Mouse (Mus musculus) adrenal gland, adult 2 months (tissue): ENCODE measurements around the gene Akap9. TPM values are rescaled to one million over a fixed set of nuclear protein-coding genes. Genes with fewer than 3 reads are reported as not detected.
"Not testable (repeated sequence)": the region's sequence is repeated elsewhere in the genome, so short reads cannot be mapped to it uniquely, and the experiment has no call there.

Experiments
- DNase-seq: peaks from one replicate; pipeline ENCODE4 v3.0.0; 2021
- polyA plus RNA-seq: library from polyadenylated mRNA; depleted of rRNA; stranded (reverse); fragments of >200 nt; gene quantifications from 2 replicates; pipeline ENCODE4 v1.2.3, GENCODE M21; 2012
- total RNA-seq, 2 experiments: library from RNA; stranded (reverse); gene quantifications; 2 replicates each; pipeline ENCODE4 v1.2.3; 2021

Gene Akap9
- total and polyA plus RNA-seq, 3 experiments, result 18.3 to 78.5 (median 61.9) TPM

DNA sequence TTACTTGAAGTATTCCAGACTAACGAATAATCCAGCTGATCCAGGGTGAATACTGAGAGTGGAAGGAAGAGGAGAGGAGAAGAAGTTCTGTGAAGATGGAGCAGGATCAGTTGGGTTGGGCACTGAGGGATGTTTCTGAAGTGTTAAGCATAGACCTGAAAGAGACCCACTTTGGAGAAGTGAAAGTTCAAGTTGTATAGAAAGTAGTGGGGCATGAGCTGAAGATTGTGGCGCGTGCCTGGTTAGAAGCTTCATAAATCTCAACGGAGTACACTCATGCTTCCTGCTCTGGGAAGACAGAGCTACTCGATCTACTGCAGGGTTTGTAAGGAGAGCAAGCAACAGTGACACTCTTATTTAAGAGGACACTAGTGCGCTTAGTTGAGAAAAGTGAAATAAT is 41.3 kb downstream of the Akap9 start:
- no peak for DNase-seq

DNA sequence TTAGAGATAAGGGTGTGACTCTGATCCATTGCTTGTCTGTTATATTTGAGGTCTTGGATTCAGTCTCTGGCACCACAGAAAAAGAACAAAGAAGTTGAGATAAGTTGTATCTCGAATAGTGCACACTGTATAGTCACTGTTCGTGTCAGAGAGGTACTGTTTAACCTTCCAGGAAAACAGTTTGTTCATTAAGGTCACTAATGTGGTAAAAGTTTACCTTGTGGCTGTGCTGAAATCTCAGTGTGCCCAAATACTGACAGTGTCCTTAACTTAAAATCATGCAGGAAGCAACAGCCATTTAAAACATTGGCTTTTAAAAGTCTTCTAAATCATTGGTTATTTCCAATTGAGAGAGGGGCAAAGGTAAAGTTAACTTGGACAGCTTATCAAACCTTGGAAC is 43.1 kb downstream of the Akap9 start:
- DNase-seq, result no peak

DNA sequence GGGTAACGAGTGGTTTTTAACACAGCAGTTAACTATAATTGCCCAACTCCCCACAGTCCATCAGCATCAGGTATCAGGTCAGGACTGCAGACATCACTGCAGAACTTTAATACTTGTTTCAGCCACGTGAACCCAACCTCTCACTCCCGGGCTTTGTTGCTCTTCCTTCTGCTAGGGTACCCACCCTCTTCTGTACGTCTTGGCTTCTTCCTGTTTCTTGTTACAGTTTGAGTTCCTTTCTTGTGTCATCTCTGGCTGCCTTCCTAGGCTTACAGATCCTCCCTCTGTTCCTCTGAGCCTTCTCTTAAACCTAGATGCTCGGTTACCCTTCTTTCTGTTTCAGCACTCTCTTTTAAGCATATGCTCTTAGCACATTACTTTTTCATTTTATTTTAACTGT is 45.9 kb downstream of the Akap9 start:
- DNase-seq, result no peak

DNA sequence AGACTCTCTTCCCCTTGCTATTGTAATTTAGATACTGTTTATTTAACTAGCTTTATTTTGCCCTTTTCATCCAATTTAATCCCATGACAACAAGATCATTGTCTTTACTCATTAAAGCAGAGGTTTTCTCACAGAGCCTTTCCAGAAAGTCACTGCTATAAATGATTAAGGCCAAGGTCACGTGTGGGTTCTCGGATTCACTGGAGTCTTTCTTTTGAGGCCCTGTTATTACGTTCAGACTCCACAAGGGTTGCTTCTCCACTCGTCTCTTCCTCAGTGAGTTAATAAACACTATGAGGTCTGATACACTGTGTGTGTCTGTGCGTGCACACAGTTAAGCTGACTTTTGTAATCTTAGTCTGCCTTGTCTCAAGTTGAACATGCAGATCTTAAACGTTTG is 47.0 kb downstream of the Akap9 start:
- peak; percentile 25 for DNase-seq

DNA sequence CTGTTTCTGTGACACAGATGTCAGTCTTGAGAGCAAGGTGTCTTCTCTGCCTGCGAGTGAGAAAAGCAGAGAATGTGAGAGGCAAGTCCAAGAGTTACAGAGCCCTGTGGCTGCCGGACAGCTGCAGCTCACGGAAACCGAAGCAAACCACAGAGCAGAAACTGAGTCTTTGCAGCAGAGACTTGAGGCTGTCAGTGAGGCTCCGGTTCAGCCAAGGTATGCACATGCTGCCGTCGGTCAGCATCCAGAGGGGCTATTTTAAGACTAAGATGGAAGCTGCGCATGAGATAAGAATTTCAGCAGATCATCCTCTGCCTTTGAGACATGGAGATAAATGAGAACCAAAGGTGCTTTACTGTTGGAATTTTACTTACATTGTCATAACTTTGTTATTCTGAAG is 48.3 kb downstream of the Akap9 start:
- no peak for DNase-seq

DNA sequence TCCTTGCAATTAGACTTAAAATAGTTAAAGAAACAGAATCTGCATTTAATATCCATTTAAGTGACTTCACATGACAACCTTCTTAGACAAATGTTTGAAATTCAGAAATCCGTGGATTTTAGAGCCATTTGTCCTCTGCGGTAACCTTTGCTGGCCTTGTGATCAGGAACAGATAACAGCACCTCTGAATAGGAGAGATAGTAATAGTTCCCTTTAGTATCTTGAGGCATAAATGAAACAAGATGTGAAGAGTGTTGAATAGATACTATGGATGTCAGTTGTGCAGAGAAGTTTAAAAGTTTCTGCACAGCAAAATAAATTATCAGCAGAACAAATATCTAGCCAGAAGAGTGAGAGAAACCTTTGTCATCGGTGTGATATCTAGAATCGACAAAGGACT is 50.0 kb downstream of the Akap9 start:
- no peak for DNase-seq

DNA sequence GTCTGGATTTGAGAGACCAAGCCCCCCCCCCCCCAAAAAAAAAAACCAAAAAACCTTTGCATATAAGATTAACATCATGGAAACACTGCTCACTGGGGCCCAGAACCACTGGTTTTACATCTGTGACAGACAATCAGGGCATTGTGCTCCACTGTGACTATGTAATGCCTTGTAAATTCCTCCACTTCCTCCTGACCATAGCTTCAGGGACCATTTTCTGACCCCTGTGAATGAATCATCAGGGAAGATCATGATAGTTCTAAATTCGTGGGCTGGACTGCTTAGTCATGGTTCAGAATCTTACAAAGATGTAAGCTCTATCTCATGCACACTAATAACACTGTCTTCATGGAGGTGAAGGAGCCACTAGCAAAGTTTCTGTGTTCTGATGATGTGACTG is 61.8 kb downstream of the Akap9 start:
- no peak for DNase-seq

DNA sequence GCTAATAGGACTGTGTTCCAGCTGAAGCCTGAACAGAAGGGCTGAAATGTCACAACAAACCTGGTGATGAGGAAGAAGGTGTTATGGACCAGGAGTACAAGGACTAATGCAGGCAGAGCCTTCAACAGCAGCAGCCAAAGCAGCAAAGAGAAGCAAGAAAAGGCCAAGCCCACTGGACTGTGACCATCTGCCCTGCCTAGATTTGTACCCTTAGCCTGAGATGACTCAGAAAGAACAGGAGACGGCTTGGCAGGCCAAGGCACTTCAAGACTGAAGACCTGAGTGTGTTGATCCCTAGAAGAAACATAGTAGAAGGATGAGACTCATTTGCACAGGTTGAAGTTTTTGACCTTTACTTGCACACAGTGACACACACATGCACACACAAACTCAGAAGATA is 62.6 kb downstream of the Akap9 start:
- no peak for DNase-seq

DNA sequence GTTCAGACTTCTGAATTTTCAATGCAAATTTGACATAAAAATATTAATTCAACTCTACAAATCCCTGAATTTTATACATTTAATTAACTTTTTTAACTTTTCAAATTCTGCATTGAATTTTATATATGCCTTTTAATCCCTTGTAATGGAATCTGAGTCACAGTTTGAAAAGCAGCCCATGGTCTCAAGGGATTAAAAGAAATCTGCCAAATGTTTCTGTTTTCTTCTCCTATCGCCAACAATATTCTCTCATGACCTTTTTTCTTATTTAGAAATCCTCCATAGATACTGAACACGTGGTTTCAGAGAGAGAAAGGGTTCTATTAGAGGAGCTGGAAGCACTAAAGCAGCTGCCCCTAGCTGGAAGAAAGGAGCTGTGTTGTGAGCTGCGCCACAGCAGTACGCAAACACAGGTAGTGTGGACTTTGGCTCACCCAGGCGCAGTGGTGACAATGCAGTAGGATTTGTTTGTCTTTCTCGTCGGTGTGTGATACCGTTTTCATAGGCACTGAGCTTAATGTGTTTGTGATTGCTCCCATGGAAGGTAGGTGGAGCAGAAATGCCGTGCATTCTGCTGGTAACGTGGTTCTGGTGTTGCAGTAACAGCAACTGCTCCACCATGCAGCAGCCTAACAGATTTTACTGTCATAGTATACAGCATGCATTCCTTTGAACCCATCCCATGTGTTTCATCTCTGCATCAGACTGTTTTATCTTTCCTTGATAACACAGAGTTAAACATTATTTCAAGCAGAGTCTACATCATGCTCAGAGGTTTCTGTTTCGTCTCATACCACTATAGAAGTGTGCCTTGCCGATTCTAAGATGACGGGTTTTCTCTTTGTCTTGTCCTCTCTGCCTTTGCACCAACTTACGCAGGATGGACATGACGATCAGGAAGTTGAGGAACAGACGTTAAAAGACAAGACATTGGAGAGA is 76.9 kb downstream of the Akap9 start:
- no peak for DNase-seq

DNA sequence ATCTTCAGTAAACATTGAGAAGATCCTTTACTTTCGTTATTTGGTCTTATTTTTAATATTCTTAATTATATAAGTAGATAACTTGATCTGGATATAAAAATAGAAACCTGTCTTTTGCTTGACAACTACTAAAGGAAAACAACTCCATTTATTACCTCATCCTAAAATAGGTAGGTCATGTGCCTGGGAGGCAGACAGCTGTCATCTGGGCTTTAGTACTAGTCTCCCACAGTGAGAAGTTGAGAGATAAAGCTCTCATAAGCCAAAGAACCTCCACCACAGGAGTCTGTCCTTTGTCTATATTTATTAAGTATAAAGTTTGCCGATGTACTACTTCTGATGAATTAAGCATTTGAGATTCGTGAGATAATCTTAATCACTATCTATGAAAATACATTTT is 78.8 kb downstream of the Akap9 start:
- no peak for DNase-seq

DNA sequence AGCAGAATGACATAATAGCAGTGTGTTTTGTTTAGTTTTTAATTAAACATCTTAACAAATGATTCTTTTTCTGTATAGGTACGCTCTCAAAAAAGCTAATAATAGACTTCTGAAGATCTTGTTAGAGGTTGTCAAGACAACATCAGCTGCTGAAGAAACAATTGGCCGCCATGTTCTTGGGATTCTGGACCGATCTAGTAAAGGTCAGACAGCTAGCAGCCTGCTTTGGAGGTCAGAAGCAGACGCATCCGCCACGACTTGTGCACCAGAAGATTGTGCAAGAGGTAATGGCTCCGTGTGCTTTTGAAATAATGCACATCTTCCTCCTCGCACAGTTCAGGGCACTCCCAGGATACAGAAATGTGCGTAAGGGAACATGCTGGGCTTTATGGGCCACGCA is 80.4 kb downstream of the Akap9 start:
- no peak for DNase-seq

DNA sequence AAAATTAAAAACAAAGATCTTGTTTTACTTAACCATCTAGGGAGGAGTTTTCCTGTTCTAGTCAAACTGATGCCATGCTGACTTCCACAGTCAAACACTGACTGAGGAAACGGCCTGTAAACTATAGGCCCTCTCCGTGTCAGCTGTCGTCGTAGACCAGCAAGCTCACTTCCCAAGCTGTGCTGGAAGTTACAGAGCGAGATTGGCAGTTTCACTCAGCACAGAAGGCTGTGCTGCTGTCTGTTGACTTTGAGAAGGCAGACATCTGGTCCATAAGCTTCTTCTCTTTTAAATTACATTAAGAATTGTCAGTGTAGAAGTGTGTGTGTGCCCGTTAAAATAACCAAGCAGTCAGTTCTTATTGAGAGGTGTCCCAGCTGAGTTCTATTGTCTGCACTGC is 81.7 kb downstream of the Akap9 start:
- no peak for DNase-seq

DNA sequence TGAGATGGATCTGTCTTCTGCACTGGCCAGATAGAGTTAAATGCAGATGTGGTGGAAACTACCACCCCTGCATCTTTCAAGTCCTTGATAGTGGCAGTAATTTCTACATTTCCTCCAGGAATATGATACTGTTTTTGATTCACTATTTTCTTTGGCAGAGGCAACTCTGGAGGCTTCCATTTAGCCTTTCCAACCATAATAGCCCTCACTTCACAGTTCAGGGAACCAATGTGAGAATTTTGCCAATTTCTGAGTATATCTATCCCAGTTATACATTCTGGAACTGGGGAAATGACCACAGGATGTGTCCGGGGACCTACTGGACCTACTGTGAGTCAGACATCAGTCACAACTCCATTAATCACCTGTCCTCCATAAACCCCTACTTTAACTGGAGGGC is 89.8 kb downstream of the Akap9 start:
- DNase-seq, result not testable (repeated sequence)

DNA sequence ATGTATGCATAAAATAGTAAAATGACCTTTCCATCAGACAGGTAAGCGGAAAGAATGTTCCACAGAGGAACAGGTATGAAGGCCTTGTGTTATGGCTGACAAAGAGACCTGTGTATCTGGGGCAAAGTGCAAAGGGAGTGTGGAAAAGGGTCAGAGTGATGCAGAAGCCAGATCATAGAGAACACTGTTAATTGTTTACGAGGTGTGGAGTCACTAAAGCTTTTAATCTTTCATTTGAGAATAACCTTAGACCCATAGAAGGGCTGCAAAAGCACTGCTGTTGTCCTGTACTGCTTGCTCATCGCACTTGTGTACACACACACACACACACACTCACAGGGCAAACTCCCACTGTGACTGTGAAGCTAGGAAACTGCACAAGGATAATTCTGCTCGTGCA is 91.5 kb downstream of the Akap9 start:
- DNase-seq, result no peak

DNA sequence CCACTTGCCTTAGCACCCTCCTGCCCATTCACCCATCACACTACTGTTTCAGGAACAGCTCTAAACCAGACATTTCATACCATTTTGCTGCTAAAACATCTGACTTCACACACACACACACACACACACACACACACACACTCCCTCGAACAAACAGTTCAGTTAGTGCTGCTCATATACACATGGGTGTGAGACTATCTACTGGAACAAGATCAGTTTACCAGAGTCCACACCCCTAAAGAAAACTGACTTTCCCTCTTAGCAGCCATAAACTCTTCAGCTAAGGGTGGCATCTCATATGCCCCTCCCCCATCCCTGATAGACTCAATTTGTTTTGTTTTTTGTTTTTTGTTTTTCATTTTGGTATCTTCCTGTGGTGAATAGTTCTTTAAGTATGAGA is 92.2 kb downstream of the Akap9 start:
- no peak for DNase-seq

DNA sequence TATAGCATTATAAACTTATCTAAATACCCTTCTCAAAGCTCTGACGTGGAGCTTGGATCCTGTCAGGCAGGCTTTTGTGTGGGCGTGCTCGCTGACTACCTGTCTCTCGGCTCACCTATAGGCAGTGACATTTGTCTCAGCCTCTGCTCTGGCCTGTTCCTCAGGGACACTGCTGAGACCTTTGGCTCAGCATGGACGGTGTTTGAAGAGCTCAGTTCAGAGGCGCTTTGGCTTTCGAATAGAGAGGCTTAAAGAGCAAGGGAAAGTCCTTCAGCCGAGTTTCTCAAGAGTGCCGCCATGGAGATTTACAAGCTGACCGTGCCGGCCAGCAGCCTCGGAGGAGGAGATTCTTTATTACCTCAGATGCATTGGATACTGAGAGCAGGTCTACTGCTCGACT is 95.3 kb downstream of the Akap9 start:
- DNase-seq, result peak; percentile 73

DNA sequence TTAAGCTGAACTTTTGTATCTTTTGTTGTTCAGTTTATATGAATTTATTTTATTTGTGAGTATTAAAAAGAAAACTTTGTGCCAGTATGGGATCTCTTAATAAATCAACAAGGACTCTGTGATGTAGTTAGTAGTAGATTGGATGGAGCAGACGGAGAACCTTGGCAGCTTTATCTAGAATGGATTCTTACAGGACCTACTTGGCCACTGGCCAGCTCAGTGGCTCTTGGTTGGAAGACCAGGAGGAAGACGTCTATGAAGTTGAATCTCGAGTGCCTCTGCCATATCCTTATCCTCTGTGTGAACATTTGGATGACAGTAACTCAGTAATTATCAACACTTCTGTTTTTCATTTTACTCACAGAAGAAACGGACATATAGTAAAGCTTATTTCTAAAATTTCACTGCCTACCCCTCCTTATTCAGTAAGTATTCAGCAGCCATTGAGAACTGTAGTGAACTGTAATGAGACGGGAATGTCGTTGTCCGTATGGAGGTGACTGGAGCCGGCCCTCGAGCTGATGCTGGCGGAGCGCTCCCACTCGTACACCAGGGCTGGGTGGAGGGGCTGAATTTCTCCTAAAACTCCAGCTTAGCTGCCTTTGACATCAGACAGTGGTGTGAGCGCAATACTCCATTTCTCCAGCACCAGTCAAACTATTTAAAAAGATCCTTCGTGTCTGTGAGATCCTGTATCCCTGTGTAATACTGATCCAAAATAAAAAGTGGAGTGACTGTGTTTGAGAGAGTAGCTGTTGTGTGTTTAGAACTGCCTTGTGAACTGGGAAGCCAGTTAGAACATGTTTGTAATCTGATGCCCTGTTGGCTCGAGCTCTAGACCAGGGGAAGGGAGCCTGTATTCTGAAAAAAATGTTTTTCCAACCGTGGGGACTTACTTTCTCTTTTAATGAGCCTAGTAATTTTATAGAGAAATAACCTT is 96.2 kb downstream of the Akap9 start:
- peak; percentile 59 for DNase-seq

DNA sequence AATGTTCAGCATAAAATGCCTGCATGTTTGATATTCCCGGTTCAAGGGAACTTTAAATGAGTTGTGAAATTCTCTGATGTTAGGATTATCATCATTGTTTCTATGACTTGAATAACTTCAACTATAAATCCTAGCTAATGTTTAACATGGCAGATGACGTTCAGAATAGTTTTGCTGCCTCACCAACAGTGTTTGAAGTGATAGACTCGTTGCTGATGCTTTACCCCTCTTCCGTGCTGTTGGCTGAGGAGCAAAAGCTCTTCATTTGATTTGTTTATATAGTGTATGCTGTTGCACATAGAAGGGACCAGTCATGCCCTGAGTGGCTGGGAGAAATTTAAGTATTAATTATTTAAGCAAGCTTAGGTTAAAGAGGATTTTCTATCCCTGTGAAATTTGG is 96.9 kb downstream of the Akap9 start:
- DNase-seq, result no peak

DNA sequence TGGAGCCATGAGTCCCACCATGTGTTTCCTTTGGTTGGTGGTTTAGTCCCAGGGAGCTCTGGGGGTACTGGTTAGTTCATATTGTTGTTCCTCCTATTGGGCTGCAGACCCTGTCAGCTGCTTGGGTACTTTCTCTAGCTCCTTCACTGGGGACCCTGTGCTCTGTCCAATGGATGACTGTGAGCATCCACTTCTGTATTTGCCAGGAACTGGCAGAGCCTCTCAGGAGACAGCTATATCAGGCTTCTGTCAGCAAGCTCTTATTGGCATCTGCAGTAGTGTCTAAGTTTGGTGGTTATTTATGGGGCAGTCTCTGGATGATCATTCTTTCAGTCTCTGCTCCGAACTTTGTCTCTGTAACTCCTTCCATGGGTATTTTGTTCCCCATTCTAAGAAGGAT is 98.5 kb downstream of the Akap9 start:
- not testable (repeated sequence) for DNase-seq

DNA sequence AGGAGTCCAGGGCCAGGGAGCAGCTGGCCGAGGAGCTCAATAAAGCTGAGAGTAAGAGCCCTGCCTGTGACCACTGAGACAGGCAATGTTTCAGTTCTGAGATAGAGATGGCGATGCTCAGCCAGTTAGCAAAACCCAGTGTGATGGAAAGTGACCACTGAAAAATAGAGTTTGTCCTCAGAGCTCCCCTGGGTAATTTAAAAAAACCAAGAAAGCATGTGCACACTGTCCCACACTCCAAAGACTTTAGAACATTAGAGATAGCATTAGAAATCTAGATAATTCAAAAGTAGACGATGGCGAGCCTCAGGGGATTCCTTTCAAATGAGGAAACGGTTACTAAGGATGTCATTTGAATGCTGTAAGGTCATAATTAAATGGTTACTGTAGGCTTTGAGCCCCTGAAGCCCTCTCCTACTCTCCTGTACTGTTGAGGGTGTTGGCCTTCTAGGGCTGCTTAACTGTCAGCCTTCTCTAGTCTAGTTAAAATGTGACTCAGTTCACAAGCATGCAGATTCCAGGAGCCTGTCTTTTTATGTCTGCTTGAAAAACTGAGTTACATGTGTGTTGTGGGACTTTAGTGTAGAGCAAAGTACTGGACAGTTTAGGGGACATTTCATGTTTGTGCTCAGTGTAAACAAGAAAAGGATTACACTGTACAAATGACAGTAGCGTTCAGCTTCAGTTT is 100.8 kb downstream of the Akap9 start:
- DNase-seq, result no peak

DNA sequence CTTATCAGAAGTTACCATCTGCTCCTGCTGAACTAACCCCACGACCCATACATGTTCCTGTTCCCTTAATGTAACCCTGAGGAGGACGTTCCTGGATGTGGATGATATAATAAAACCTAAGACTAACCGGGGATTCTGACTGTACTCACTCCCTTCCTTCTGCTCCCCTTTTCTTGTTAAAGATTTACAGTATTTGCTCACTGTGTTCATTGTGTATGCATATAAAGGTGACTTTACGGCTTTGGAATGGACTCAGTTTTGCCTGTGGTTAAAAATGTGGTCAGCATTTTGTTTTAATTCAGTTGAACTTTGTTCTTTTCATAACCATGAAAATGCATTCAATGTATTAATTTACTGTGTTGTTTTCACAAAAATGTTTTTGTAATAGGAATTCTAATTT is 104.0 kb downstream of the Akap9 start:
- no peak for DNase-seq

DNA sequence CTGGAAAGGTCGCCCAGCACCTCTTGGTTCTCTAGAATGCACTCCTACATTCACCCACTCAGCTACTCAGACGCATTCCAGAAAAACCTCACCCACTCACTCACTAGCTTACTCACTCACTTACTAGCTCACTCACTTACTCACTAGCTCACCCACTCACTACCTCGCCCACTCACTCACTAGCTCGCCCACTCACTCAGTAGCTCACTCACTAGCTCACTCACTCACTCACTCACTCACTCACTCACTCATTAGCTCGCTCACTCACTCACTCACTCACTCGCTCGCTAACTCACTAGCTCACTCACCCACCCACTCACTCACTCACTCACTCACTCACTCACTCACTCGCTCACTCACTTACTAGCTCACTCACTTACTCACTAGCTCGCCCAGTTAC is 108.8 kb downstream of the Akap9 start:
- DNase-seq, result no peak

DNA sequence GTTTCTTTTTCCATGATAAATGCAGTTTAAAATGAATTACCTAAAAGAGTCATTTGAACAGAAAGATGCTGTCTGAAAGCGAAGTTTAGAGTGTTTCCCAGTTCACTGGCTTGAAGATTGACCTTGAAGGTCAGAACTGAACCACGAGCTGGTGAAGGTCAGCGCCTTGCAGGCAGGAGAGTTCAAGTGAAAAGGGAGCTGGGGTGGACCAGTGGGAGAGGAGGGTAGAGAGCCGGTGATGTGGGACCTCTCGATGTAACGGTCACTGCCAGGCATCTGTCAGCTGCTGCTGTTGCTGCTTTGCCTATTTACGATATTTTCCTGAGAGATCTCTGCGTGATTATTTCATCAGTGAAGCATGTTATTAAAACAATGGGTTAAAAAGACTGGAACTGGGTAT is 111.5 kb downstream of the Akap9 start:
- peak; percentile 61 for DNase-seq
